Mouse (Mus musculus) cortical plate, adult 2 months (tissue): ENCODE measurements around the gene Dlx2.

ENCODE experiments used
- CTCF ChIP-seq: fragments of 200-500 bp; IDR thresholded peaks from 2 replicates; pipeline ENCODE4 v1.5.1; 2011; ENCODE audit warnings: mild to moderate bottlenecking, control low read depth, low read length; ENCODE audit not compliant: insufficient read depth; ENCODE audit errors: extremely low read depth
- POLR2A ChIP-seq: fragments of 200-500 bp; IDR thresholded peaks from 2 replicates; pipeline ENCODE4 v1.6.1; 2011; ENCODE audit warnings: mild to moderate bottlenecking, low read length, control low read depth; ENCODE audit not compliant: insufficient read depth; ENCODE audit errors: extremely low read depth

- TF ChIP-seq POLR2A: no peak
- TF ChIP-seq CTCF: no peak
Observed at GRCm38 (mm10) chr2:71545401-71545881, 1.1 kb downstream of the Dlx2 start.
